Mouse (Mus musculus): Measurements from ENCODE around the gene Olfr410. TPM values are rescaled to one million over a fixed set of nuclear protein-coding genes. Genes with fewer than 3 reads are reported as not detected.

The Olfr410 gene
- polyA plus RNA-seq (2015; fragmentation: Nextera tagmentation; extraction: Ambion mirVana): 0.11 and 0.12 TPM in 2 replicates

DNA sequence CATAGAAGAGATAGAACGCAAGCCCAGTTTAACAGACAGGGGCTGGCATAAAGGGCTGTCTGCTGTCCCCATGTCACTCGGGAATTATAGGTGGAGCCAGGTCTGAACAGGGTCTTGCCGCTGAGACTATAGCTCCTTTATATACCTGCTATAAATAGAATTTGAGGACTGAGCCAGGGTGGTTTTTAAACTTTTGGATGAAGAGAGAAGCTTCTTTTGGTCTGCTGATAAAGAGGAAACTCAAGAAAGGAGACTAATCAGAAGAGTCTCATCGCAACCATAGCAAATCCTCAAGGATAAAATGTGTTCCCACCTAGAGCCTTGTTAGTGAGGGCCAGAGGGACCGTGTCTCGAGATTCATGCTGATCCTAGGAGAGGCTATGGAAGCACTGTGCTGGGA lies at the start of gene Olfr410:
TSS of gene Olfr410 (minus strand) at position 101 of the 400 bp plus-strand sequence.
- no peak within 1 kb of the TSS for H3K9ac ChIP-seq
- 75% methylated on average over 6 of the region's 6 CpGs for WGBS

DNA sequence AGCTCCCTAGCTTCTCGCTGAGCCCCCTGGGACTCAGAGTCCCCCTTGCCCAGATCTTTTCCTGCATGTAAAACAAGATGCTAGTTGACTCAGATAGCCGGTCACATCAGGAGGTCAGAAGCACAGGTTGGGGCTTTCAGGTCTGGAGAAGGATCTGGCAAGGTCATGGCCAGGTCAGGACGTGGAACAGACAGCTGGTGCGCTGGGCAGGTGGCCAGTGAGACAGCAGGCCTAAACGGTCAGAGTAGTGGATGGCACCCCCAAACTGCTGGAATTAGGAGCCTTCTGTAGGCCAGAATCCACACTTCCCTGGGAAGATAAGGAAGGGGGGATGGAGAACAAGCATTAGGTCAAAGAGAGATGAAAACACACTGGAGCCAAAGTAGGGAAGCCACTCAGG lies 49.4 kb upstream of the Olfr410 start:
- Histone ChIP-seq H3K9ac (no peak overlapping the region), H3K4me3 (replicated peaks) (no peak overlapping the region), H3K27ac (replicated peaks) (no peak overlapping the region), H3K4me1 (peaks cover 5% of the 10 kb centered on the region; the same call in 1 of the 2 replicates), H3K36me3 (no peaks in the 10 kb centered on the region), H3K27me3 (no peaks in the 10 kb centered on the region), H3K4me2 (replicated peaks) (no peak overlapping the region), H3K9me3 (replicated peaks) (no peaks in the 10 kb centered on the region)
- ATAC-seq (ENCODE audit: insufficient number of reproducible peaks, low FRiP score, low TSS enrichment, low read depth): no peak
- WGBS: 69% methylated on average over 5 of the region's 5 CpGs

More for the DNA sequence above, at the start of gene Olfr410:
- H3K27me3 ChIP-seq: no peaks in the 10 kb centered on the region
- no peak for ATAC-seq (ENCODE audit: insufficient number of reproducible peaks, low FRiP score, low TSS enrichment, low read depth)
- H3K36me3 ChIP-seq: no peaks in the 10 kb centered on the region
- H3K27ac ChIP-seq (replicated peaks): no peak within 1 kb of the TSS
- no peaks in the 10 kb centered on the region for H3K4me1 ChIP-seq
- H3K4me3 ChIP-seq (replicated peaks): no peak within 1 kb of the TSS
- no peak within 1 kb of the TSS for H3K4me2 ChIP-seq (replicated peaks)
- no peaks in the 10 kb centered on the region for H3K9me3 ChIP-seq (replicated peaks)

DNA sequence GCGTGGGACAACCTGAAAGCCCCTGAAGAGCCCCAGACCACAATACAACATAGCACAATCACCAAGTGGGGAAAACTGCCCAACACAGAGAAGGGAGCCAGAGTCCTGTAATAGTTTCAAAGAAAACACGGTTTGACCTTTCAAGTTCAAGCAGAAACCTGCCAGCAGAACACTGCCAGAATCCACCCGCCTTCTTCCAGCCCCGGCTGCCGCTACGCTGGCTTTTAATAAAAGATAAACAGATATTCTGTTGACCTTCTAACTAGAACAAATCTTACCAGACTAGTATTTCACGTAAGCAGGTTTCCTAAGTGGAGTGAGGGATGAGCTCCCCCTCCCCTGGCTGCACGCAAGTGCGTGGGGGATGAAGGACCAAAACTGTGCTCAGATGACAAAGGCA lies 47.8 kb upstream of the Olfr410 start:
- 58% methylated on average over 9 of the region's 9 CpGs for WGBS
- no peaks in the 10 kb centered on the region for H3K36me3 ChIP-seq
- no peaks in the 10 kb centered on the region for H3K9me3 ChIP-seq (replicated peaks)
- no peak overlapping the region for H3K27ac ChIP-seq (replicated peaks)
- no peak overlapping the region for H3K4me2 ChIP-seq (replicated peaks)
- H3K4me3 ChIP-seq (replicated peaks): no peak overlapping the region
- no peak overlapping the region for H3K9ac ChIP-seq
- ATAC-seq (ENCODE audit: insufficient number of reproducible peaks, low FRiP score, low TSS enrichment, low read depth): no peak
- no peaks in the 10 kb centered on the region for H3K27me3 ChIP-seq
- peaks cover 5% of the 10 kb centered on the region; the same call in 1 of the 2 replicates for H3K4me1 ChIP-seq

DNA sequence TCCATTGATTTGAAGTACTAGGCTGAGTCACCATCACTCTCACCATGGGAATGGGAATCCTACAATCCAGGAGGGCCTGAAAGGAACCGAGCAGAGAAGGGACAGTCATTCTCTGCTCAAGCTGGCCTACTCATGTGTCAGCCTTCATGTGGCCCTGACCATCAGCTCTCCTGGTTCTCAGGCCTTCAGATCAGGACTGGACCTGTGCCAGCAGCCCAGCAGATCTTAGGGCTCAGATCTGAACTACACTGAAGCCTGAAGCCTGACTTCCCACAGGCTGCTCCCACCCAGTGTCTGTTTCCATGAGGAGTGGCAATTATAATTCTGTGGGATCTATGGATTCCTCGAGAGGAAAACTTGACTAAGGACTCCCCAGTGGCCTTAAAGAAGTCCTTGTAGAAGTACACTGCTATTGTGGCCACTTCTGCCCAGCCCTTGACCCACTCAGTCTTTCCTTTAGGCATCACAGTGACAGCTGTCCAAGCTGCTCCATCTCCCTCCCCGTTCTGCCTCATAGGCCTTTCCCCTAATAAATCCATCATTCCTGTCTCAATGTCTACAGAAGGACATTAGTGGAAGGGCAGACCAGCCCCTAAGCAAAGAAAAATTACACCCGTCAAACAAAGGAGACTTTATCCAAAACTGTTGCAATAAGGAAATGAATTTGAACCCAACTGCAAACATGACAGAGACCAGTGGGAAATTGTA lies 41.5 kb upstream of the Olfr410 start:
- Histone ChIP-seq H3K4me1 (0 out of 2 replicates have a peak, but pooled peaks cover 4% of the 10 kb centered on the region), H3K9ac (no peak overlapping the region), H3K36me3 (no peaks in the 10 kb centered on the region), H3K9me3 (replicated peaks) (no peaks in the 10 kb centered on the region), H3K4me2 (replicated peaks) (no peak overlapping the region), H3K27ac (replicated peaks) (no peak overlapping the region), H3K27me3 (no peaks in the 10 kb centered on the region), H3K4me3 (replicated peaks) (no peak overlapping the region)
- 62% methylated on average over 4 of the region's 4 CpGs for WGBS
- ATAC-seq (ENCODE audit: insufficient number of reproducible peaks, low FRiP score, low TSS enrichment, low read depth): no peak

DNA sequence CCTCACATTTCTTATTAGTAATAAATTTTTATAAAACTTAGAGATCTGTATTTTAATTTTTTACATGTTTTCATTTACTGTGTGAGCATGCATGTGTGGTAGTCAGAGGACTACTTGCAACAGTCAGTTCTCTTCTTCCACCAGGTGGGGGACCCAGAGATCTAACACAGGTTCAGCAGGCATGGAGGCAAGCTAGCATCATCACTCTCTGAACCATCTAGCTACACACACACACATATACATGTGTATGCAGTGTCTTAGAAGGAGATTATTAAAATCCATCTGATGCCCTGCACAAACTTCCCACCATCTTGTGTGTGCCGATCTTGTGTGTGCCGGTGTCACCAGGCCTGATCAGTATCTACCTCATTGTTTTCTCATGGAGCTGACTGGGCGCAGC lies 39.0 kb upstream of the Olfr410 start:
- Histone ChIP-seq H3K9me3 (replicated peaks) (no peaks in the 10 kb centered on the region), H3K4me3 (replicated peaks) (no peak overlapping the region), H3K36me3 (no peaks in the 10 kb centered on the region), H3K27me3 (no peaks in the 10 kb centered on the region), H3K9ac (no peak overlapping the region), H3K27ac (replicated peaks) (no peak overlapping the region), H3K4me1 (0 out of 2 replicates have a peak, but pooled peaks cover 4% of the 10 kb centered on the region), H3K4me2 (replicated peaks) (no peak overlapping the region)
- WGBS: 49% methylated on average over 3 of the region's 3 CpGs
- peak; percentile 45; the same call in 1 of the 2 replicates for ATAC-seq (ENCODE audit: insufficient number of reproducible peaks, low FRiP score, low TSS enrichment, low read depth)

DNA sequence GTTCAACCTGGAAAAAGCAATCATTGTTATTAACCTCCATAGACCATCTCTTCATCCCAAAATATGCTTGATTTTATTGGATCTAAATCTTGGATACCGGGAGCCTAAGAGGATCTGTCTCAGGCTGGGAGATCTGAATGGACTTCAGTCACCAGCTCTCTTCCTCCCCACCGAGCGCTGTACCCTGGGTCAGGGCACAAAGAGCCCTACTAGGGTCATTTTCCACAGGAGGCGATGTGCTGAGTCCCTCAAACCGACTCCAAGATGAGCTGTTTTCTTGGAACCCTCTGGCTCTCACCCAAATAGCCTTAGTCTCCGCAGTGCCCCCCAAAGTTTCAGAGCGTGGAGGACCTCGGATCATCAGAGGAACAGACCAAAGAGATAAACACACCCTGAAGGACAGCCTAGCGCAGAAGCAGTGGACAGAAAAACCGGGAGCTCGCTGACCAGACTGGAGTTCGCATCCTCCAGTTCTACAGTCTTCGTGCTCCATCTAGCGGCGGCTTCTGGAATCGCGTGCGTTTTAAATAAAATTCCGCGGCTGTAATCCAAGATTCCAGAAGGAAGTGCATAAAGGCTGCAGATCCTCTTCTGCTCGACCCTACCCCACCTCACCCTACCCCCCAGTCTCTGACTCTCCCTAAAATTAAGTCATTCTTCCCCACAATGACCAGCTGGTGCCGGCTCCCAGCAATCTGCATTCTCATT lies 33.7 kb upstream of the Olfr410 start:
- H3K9ac ChIP-seq: no peak overlapping the region
- H3K9me3 ChIP-seq (replicated peaks): no peaks in the 10 kb centered on the region
- 10% methylated on average over 22 of the region's 22 CpGs for WGBS
- peaks cover 9% of the 10 kb centered on the region; the same call in 1 of the 2 replicates for H3K27me3 ChIP-seq
- H3K4me2 ChIP-seq (replicated peaks): no peak overlapping the region
- no peak overlapping the region for H3K27ac ChIP-seq (replicated peaks)
- H3K4me1 ChIP-seq: no peaks in the 10 kb centered on the region
- no peak overlapping the region for H3K4me3 ChIP-seq (replicated peaks)
- no peak for ATAC-seq (ENCODE audit: insufficient number of reproducible peaks, low FRiP score, low TSS enrichment, low read depth)
- no peaks in the 10 kb centered on the region for H3K36me3 ChIP-seq

DNA sequence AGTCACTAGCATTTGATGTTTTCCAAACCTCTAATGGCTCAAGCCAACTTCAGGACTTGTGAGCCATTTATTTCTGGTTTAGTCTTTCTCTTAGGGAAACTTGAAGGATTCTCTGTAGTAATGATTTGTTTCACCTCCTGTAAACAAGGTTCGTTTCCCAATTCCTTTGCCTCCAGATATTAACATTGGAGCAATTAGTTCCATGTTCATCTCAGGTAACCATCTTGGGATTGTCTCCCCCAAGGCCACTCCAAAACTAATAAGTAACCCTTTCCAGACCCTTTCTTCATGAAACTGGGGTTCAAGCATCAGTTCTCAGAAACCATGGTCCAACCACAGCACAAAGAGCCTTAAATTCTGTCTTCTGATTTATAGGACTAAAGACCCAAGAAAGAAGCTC lies 23.9 kb upstream of the Olfr410 start, which contains the start of gene Olfr412:
TSS of gene Olfr412 (plus strand) at position 301 of the 400 bp plus-strand sequence.
- WGBS: 61% methylated on average over 1 of the region's 1 CpGs
- Histone ChIP-seq H3K4me2 (replicated peaks) (no peak within 1 kb of the TSS), H3K36me3 (no peaks in the 10 kb centered on the region), H3K27ac (replicated peaks) (no peak within 1 kb of the TSS), H3K27me3 (no peaks in the 10 kb centered on the region), H3K9me3 (replicated peaks) (no peaks in the 10 kb centered on the region), H3K4me1 (no peaks in the 10 kb centered on the region), H3K9ac (no peak within 1 kb of the TSS), H3K4me3 (replicated peaks) (no peak within 1 kb of the TSS)
- no peak for ATAC-seq (ENCODE audit: insufficient number of reproducible peaks, low FRiP score, low TSS enrichment, low read depth)

DNA sequence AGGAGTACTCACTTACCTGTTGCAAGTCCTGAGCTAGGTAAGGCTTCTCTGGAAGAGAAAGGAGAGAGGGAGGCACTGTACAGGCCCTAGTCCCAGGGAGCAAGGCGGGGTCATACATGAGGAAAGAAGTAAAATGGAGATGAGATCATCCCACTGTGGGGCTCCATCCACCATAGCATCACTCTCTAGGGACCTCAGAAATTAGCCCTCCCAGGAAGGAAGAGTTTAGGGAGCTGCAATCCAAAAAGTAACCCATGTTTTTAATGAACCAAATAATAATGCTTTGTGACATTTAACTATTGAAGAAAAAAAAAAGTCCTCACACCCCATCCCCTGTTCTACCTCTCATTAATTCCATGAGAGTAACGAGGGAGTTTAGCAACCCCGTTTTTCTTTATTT lies 14.7 kb upstream of the Olfr410 start, which contains the start of gene Olfr411:
TSS of gene Olfr411 (minus strand) at position 101 of the 400 bp plus-strand sequence.
- no peaks in the 10 kb centered on the region for H3K9me3 ChIP-seq (replicated peaks)
- H3K4me3 ChIP-seq (replicated peaks): no peak within 1 kb of the TSS
- WGBS: 74% methylated on average over 3 of the region's 3 CpGs
- H3K4me1 ChIP-seq: no peaks in the 10 kb centered on the region
- no peak for ATAC-seq (ENCODE audit: insufficient number of reproducible peaks, low FRiP score, low TSS enrichment, low read depth)
- no peak within 1 kb of the TSS for H3K4me2 ChIP-seq (replicated peaks)
- H3K27me3 ChIP-seq: no peaks in the 10 kb centered on the region
- no peaks in the 10 kb centered on the region for H3K36me3 ChIP-seq
- no peak within 1 kb of the TSS for H3K27ac ChIP-seq (replicated peaks)
- H3K9ac ChIP-seq: no peak within 1 kb of the TSS

DNA sequence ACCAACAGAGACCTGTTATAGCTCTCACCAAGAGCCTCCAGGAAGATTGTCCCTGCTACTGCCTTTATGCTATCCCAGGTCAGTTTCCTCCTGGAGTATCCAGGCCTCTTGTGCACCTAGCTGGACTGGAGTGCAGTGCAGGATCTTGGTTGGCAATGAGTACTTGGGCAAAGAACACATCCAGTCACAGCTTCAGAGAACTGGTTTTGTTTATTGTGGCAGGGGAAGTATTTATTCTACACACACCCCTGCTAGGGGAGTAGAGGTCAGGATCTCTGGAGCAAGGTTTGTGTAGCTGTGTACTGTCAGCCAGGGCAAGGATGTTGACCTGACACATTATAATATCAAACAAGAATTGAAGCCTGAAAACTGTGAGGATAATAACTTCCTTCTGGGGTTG lies 9.1 kb downstream of the Olfr410 start:
- ATAC-seq (ENCODE audit: insufficient number of reproducible peaks, low FRiP score, low TSS enrichment, low read depth): no peak
- no peaks in the 10 kb centered on the region for H3K4me1 ChIP-seq
- H3K4me3 ChIP-seq (replicated peaks): no peak overlapping the region
- no peak overlapping the region for H3K9ac ChIP-seq
- H3K36me3 ChIP-seq: no peaks in the 10 kb centered on the region
- no peak overlapping the region for H3K27ac ChIP-seq (replicated peaks)
- H3K27me3 ChIP-seq: no peaks in the 10 kb centered on the region
- no peaks in the 10 kb centered on the region for H3K9me3 ChIP-seq (replicated peaks)
- H3K4me2 ChIP-seq (replicated peaks): no peak overlapping the region

DNA sequence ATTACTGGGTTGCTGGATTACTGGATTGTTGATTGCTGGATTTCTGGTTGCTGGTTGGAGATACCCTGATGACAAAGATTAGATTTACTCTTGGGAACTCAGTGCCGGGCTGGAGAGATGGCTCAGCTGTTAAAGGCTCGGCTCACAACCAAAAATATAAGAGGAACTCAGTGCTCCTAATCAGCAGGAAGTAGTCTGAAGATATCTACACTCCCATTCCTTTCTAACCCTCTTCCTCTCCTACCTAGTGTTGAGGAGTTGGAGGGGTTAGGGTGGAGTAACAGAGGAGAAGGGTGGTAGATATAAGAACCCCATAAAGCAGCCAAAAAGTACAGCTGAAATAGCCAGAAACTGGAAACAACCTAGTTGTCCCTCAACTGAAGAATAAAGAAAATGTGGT lies 11.8 kb downstream of the Olfr410 start:
- Histone ChIP-seq H3K9me3 (replicated peaks) (no peaks in the 10 kb centered on the region), H3K4me2 (replicated peaks) (no peak overlapping the region), H3K4me3 (replicated peaks) (no peak overlapping the region), H3K27ac (replicated peaks) (no peak overlapping the region), H3K9ac (no peak overlapping the region), H3K4me1 (no peaks in the 10 kb centered on the region), H3K36me3 (no peaks in the 10 kb centered on the region), H3K27me3 (no peaks in the 10 kb centered on the region)
- WGBS: 72% methylated on average over 2 of the region's 2 CpGs
- ATAC-seq (ENCODE audit: insufficient number of reproducible peaks, low FRiP score, low TSS enrichment, low read depth): no peak

DNA sequence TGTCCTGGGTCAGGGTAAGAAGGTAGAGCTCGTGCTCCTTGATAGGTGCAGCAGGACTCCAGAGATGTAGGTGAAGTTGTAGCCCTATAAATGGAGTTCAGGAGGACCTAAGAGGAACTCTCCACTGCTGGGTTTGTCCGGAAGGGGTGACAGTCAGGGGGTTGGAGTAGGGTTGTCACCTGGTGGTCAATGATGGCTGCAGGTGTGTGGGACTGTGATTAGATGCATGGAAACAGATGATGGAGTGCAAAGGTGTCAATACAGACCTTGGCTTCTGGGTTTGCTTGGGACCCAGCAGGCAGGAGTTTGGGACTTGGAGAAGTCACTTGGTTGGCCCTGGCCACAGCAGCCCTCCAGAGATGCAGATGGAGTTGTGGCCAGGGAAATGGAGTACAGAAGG lies 50.6 kb downstream of the Olfr410 start:
- Histone ChIP-seq H3K36me3 (no peaks in the 10 kb centered on the region), H3K4me3 (replicated peaks) (no peak overlapping the region), H3K9ac (no peak overlapping the region), H3K27ac (replicated peaks) (no peak overlapping the region), H3K4me1 (no peaks in the 10 kb centered on the region), H3K9me3 (replicated peaks) (no peaks in the 10 kb centered on the region), H3K4me2 (replicated peaks) (no peak overlapping the region), H3K27me3 (no peaks in the 10 kb centered on the region)
- no peak for ATAC-seq (ENCODE audit: insufficient number of reproducible peaks, low FRiP score, low TSS enrichment, low read depth)
- WGBS: 72% methylated on average over 2 of the region's 2 CpGs
